Mouse (Mus musculus) layer of hippocampus, postnatal 36 days (tissue): ENCODE results near the gene Adamts1. TPM values are rescaled to one million over a fixed set of nuclear protein-coding genes. Genes with fewer than 3 reads are reported as not detected.

Experiments used
- DNase-seq, 2 experiments: peaks; one replicate each; pipeline ENCODE4 v3.0.0; 2022
- total RNA-seq, 2 experiments: library from RNA; stranded (reverse); gene quantifications; 2 replicates each; pipeline ENCODE4 v1.2.3; 2021

The Adamts1 gene
- 10 to 100 TPM; 27.8 to 35.9 TPM for total RNA-seq

- peak; percentile 81 to 83 for DNase-seq
These were observed at the start of gene Adamts1 for GRCm38 (mm10) chr16:85802954-85803353. Gene Adamts1, minus strand, starts transcription at chr16:85803113.

GRCm38 (mm10) chr16:85827066-85827465 is 24.2 kb upstream of the Adamts1 start:
- DNase-seq: no peak

- DNase-seq: no peak
These were observed 19.5 kb upstream of the Adamts1 start for GRCm38 (mm10) chr16:85822330-85822916.

GRCm38 (mm10) chr16:85819808-85820458 is 17.0 kb upstream of the Adamts1 start:
- no peak for DNase-seq

GRCm38 (mm10) chr16:85814116-85814515 is 11.2 kb upstream of the Adamts1 start:
- no peak for DNase-seq

GRCm38 (mm10) chr16:85807626-85808025 is 4.7 kb upstream of the Adamts1 start:
- peak in 1 of 2 experiments; percentile 50 for DNase-seq

GRCm38 (mm10) chr16:85807072-85807471 is 4.2 kb upstream of the Adamts1 start:
- no peak for DNase-seq

GRCm38 (mm10) chr16:85805581-85805980 is 2.7 kb upstream of the Adamts1 start:
- no peak for DNase-seq

GRCm38 (mm10) chr16:85803613-85804551 is 969 bp upstream of the Adamts1 start:
- peak; percentile 21 to 42 for DNase-seq

GRCm38 (mm10) chr16:85801971-85802811 is 722 bp downstream of the Adamts1 start:
- DNase-seq: peak; percentile 23 to 44

GRCm38 (mm10) chr16:85801252-85801651 is 1.7 kb downstream of the Adamts1 start:
- DNase-seq: peak; percentile 78 to 80

- DNase-seq: peak; percentile 74 to 80
These were observed 2.2 kb downstream of the Adamts1 start for GRCm38 (mm10) chr16:85800691-85801090.

- DNase-seq: no peak
These were observed 2.9 kb downstream of the Adamts1 start for GRCm38 (mm10) chr16:85799971-85800370.

GRCm38 (mm10) chr16:85798334-85798733 is 4.6 kb downstream of the Adamts1 start:
- DNase-seq: no peak

- no peak for DNase-seq
These were observed 5.8 kb downstream of the Adamts1 start for GRCm38 (mm10) chr16:85797161-85797560.

GRCm38 (mm10) chr16:85795731-85796130 is 7.2 kb downstream of the Adamts1 start:
- no peak for DNase-seq

GRCm38 (mm10) chr16:85793166-85793830 is 9.6 kb downstream of the Adamts1 start:
- DNase-seq: no peak

GRCm38 (mm10) chr16:85781076-85781475 is 21.8 kb downstream of the Adamts1 start:
- no peak for DNase-seq

- no peak for DNase-seq
These were observed 23.1 kb downstream of the Adamts1 start for GRCm38 (mm10) chr16:85779775-85780174.

- no peak for DNase-seq
These were observed 30.6 kb downstream of the Adamts1 start for GRCm38 (mm10) chr16:85772272-85772671.

- no peak for DNase-seq
These were observed 35.6 kb downstream of the Adamts1 start for GRCm38 (mm10) chr16:85767341-85767740.

GRCm38 (mm10) chr16:85765697-85766096 is 37.2 kb downstream of the Adamts1 start:
- DNase-seq: no peak
